Mouse (Mus musculus): ENCODE data around the gene Kirrel.

DNA sequence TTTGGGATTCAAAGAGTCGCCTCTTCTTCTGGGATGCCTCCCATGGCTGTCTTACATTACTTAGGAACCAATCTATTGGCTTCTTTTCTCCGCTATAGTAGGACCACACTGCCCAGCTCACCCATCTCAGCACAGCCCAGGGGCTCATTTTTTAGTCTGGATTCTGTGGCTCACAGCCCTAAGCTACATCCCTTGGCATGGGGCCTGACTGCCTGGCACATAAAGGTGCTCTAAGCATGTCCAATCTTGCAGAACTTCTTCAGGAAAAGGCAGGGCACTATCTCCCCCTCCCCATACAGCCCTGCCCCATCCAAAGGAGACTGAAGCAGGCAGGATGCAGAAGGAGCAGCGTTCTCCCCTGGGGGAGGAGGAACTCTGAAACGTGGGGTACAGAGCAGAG, 73.6 kb downstream of the Kirrel start:
- TF ChIP-seq MYOG (IDR thresholded peaks at IDR 0.05; ENCODE audit: control insufficient read depth in 1 of 3, insufficient read depth in 1 of 3, insufficient read length in 2 of 3, low read depth in 2 of 3) (no peak), POLR2A (IDR thresholded peaks at IDR 0.05; ENCODE audit: insufficient read length, low read depth) (no peak), TCF3 (IDR thresholded peaks at IDR 0.05; ENCODE audit: insufficient read length, low read depth) (no peak), E2F4 (IDR thresholded peaks at IDR 0.05; ENCODE audit: insufficient read depth) (no peak), USF1 (IDR thresholded peaks at IDR 0.05; ENCODE audit: low read depth) (no peak), POLR2AphosphoS2 (IDR thresholded peaks at IDR 0.05; ENCODE audit: insufficient read length, low read depth) (no peak), MAX (IDR thresholded peaks at IDR 0.05; ENCODE audit: low read depth) (no peak)

Data from myocyte (in vitro differentiated cells).